In the genomic region with DNA sequence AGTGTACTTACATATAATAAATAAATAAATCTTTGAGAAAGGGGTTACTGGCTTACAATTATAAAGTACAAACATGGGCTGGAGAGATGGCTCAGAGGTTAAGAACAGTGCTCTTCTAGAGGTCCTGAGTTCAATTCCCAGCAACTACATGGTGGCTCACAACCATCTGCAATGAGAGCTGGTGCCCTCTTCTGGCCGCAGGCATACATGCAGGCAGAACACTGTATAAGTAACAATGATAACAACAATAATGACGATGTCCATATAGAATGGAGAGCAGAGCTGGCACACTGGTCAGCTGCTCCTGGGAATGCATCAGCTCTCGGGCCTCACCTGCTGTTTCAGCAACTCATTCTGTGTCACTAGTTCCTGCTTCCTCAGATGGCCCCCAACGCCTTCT, we compare ENCODE assay signal across 1 mouse cellular context.
TF ChIP-seq lines count a peak whose summit lies in the region.

No protein-coding gene starts in this region.

TF ChIP-seq in MEL, 35 proteins besides CTCF, POLR2A, EP300 and RAD21 (continued from another document):
- TF ChIP-seq ZKSCAN1 (IDR thresholded peaks at IDR 0.05; ENCODE audit: low read depth, low read length) (no peak), MAX (IDR thresholded peaks at IDR 0.05; ENCODE audit: low read length) (no peak), MAFK (IDR thresholded peaks at IDR 0.05; ENCODE audit: borderline replicate concordance, low read depth, low read length) (no peak), SMC3 (IDR thresholded peaks at IDR 0.05; ENCODE audit: low read depth, low read length) (peak; percentile 83), CHD1 (IDR thresholded peaks at IDR 0.05; ENCODE audit: low read depth, low read length) (no peak)
